Mouse (Mus musculus) heart, embryonic 12.5 days (tissue): ENCODE data around the gene Ccdc62. TPM values are rescaled to one million over a fixed set of nuclear protein-coding genes. Genes with fewer than 3 reads are reported as not detected.

Source experiments
- ATAC-seq: fragments of 200-750 bp; cut with Nextera tagmentation; 2 replicates; pipeline ENCODE4 v1.8.0; 2017; ENCODE audit warnings: moderate TSS enrichment, moderate library complexity; ENCODE audit not compliant: insufficient number of reproducible peaks, low FRiP score
- H3K27ac ChIP-seq: fragments of 300-500 bp; sonication (generic); 2 replicates; pipeline ENCODE4 v1.5.1; 2016; ENCODE audit warnings: mild to moderate bottlenecking, moderate library complexity; ENCODE audit not compliant: poor library complexity, severe bottlenecking
- H3K27me3 ChIP-seq: fragments of 300-500 bp; sonication (generic); replicated peaks from 2 replicates; pipeline ENCODE4 v1.6.1; 2016; ENCODE audit warnings: mild to moderate bottlenecking, moderate library complexity
- H3K36me3 ChIP-seq: fragments of 300-500 bp; sonication (generic); 2 replicates; pipeline ENCODE4 v1.6.1; 2016; ENCODE audit warnings: mild to moderate bottlenecking, moderate library complexity
- H3K4me1 ChIP-seq: fragments of 300-500 bp; sonication (generic); replicated peaks from 2 replicates; pipeline ENCODE4 v1.6.1; 2016; ENCODE audit warnings: mild to moderate bottlenecking
- H3K4me2 ChIP-seq: fragments of 300-500 bp; sonication (generic); 2 replicates; pipeline ENCODE4 v1.6.1; 2016; ENCODE audit warnings: mild to moderate bottlenecking, moderate library complexity
- H3K4me3 ChIP-seq: fragments of 300-500 bp; sonication (generic); 2 replicates; pipeline ENCODE4 v1.5.1; 2016; ENCODE audit warnings: mild to moderate bottlenecking
- H3K9ac ChIP-seq: fragments of 300-500 bp; sonication (generic); 2 replicates; pipeline ENCODE4 v1.6.1; 2016; ENCODE audit warnings: mild to moderate bottlenecking, moderate library complexity
- H3K9me3 ChIP-seq: fragments of 300-500 bp; sonication (generic); replicated peaks from 2 replicates; pipeline ENCODE4 v1.6.1; 2016; ENCODE audit warnings: mild to moderate bottlenecking, moderate library complexity
- WGBS: fragments of 180-500 bp; shearing (Covaris S2); methylation state at CpG from one replicate; pipeline ENCODE4 v1.1.7; 2016; 5-methylcytosine and 5-hydroxymethylcytosine counted together
- polyA plus RNA-seq: library from polyadenylated mRNA; unstranded; fragments of >200 nt; fragmentation: Nextera tagmentation; extraction: Ambion mirVana; gene quantifications from 2 replicates; pipeline ENCODE4 v1.2.1, GENCODE M21; 2016

Ccdc62 gene
- polyA plus RNA-seq, 1 experiment from 2014 or later: 7.1 TPM

DNA sequence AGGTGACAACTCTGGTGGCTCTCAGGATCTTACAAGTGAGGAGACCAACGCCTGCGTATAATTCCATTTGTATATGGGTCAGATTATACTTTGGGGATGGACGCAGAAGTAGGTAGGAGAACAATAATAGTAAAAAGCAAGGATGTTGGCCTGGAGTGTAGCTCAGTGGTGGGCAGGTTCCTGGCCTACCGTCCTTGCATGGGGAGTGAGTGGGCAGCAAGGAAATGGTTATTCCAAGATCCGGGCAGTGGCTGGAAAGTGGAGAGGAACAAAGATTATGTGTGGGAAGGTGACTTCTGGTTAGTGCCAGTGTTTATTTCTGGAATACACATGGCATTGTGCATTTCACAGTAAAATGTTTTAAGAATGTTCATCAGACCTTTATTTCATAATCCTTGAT lies 5.5 kb downstream of the Ccdc62 start:
- H3K4me1 ChIP-seq: peaks cover 13% of the 10 kb centered on the region
- no peaks in the 10 kb centered on the region for H3K27me3 ChIP-seq
- H3K4me3 ChIP-seq: no peak overlapping the region
- no peak overlapping the region for H3K9ac ChIP-seq
- H3K36me3 ChIP-seq: no peaks in the 10 kb centered on the region
- H3K27ac ChIP-seq: no peak overlapping the region
- H3K9me3 ChIP-seq: no peaks in the 10 kb centered on the region
- WGBS: 81% methylated on average over 5 of the region's 5 CpGs
- ATAC-seq: no peak
- H3K4me2 ChIP-seq: no peak overlapping the region

DNA sequence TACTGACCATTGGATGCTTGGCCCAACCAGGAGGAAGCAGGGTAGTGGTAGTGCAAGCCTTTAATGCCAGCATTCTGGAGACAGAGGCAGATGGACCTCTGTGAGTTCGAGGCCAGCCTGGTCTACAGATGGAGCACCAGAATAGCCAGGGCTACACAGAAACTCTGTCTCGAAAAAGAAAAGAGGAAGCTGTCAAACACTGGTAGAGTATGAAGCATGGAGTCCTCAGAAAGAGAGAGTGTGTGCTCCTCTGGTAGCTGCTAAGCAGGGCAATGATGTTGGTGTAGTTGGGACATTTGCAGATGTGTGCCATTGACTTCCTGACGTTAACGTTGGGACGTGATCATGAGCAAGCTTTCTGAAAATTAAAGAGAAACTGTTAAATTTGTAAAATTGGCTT lies 8.0 kb downstream of the Ccdc62 start:
- ATAC-seq: no peak
- H3K4me3 ChIP-seq: no peak overlapping the region
- H3K27me3 ChIP-seq: no peaks in the 10 kb centered on the region
- peaks cover 9% of the 10 kb centered on the region; the same call in 1 of the 2 replicates for H3K4me1 ChIP-seq
- H3K4me2 ChIP-seq: no peak overlapping the region
- H3K9ac ChIP-seq: no peak overlapping the region
- WGBS: 79% methylated on average over 5 of the region's 5 CpGs
- no peaks in the 10 kb centered on the region for H3K36me3 ChIP-seq
- H3K9me3 ChIP-seq: no peaks in the 10 kb centered on the region
- no peak overlapping the region for H3K27ac ChIP-seq

DNA sequence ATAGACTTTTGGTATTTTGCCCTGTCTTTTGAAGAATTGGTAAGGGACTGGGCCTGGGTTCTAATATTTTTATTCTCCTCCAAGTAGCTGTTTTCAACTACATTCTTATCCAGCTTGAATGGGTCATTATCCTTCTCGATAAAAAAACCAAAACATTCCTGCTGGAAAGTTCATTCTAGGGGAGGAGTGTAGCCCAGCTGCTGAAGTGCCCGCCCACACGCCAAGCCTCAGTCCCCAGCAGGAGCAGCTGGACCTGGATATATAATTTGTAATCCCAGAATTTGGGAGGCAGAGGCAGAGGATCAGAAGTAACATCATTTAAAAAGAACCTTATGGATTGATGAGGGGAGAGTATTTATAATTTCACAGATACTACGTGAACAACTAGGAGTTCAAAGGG lies 16.1 kb downstream of the Ccdc62 start:
- no peak overlapping the region for H3K4me3 ChIP-seq
- H3K27me3 ChIP-seq: no peaks in the 10 kb centered on the region
- WGBS: 63% methylated on average over 4 of the region's 4 CpGs
- no peaks in the 10 kb centered on the region for H3K36me3 ChIP-seq
- no peaks in the 10 kb centered on the region for H3K9me3 ChIP-seq
- ATAC-seq: no peak
- no peak overlapping the region for H3K9ac ChIP-seq
- H3K4me1 ChIP-seq: no peaks in the 10 kb centered on the region
- H3K4me2 ChIP-seq: no peak overlapping the region
- H3K27ac ChIP-seq: no peak overlapping the region

DNA sequence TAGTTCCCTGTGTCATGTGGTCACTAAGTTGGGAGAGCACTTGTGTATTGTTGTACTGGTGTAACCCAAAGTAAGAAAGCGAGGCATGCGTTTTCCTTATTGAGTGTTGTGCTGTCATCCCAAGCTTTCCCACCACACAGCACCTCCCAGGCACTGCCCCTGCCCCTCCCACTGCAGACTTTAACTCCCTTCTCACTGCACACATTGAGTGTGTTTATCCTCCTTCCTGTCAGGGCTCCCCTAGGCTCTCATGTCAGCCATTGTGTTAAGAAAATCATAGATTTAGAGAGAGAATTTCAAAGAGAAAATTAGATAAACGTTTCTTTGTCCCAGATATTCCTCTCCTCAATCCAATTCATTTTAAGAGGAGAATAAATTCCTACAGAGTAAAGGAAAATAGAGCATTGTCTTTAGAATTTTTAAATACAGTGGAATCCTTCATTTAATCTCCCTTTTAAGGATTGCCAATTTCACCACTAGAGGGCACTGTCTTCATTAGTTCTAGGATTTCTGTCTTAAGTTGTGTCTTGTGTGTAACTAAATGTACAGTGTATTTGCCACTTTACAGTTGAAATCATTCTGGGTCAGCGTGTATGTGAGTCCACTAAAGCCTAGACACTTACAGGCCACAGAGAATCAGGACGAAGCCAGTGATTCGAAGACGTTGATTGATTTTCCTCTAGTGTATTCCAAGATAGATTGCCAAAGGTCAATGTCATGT lies 16.7 kb downstream of the Ccdc62 start:
- WGBS: 48% methylated on average over 7 of the region's 7 CpGs
- no peak overlapping the region for H3K4me3 ChIP-seq
- H3K27me3 ChIP-seq: no peaks in the 10 kb centered on the region
- no peaks in the 10 kb centered on the region for H3K4me1 ChIP-seq
- H3K4me2 ChIP-seq: no peak overlapping the region
- H3K9me3 ChIP-seq: no peaks in the 10 kb centered on the region
- ATAC-seq: no peak
- H3K9ac ChIP-seq: no peak overlapping the region
- no peaks in the 10 kb centered on the region for H3K36me3 ChIP-seq
- no peak overlapping the region for H3K27ac ChIP-seq

DNA sequence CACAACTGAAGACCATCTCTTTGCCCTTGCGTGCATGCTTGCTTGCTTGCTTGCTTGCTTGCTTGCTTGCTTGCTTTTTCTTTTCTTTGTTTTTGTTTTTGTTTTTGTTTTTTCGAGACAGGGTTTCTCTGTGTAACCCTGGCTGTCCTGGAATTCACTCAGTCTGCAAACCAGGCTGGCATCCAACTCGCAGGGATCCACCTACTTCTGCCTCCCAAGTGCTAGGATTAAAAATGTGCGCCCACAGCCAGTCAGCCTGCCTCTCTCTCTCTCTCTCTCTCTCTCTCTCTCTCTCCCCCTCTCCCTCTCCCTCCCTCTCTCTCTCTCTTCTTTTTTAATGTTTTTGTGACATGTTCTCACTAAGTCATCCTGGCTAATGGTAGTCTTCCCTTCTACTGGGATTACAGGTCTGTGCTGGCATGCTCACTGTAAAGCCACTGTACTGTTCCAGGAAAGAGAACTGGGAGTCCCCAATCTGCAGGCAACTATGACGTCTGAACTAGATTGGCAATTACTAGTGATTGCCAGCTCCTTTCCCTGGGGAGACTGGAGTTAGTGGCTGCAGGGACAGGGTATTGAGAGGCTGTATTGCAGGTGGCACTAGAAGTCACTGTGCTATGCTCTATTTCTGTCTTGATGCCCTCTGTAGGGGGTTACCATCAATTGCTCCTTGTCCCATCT lies 22.0 kb downstream of the Ccdc62 start:
- peaks cover 10% of the 10 kb centered on the region for H3K4me1 ChIP-seq
- H3K9ac ChIP-seq: no peak overlapping the region

DNA sequence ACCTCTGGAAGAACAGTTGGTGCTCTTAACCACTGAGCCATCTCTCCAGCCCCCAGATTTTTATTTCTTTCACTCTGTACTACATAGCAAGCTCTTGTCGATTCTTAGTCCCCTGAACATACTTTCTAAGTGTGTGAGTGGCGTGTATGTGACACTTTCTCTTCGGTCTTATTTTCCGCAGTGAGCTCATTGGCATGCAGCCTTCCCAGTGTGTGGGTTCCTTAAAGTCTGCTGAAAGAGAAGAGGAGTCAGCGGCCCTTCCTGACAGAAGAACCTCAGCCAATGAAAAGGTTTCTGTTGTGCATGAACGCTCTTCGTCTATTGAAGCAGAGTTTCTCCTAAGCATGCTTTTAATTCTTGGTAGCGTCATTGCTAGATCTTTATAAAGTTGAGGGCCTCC lies 26.7 kb downstream of the Ccdc62 start:
- Histone ChIP-seq H3K4me3 (no peak overlapping the region), H3K27ac (no peak overlapping the region), H3K4me1 (peaks cover 10% of the 10 kb centered on the region), H3K9ac (no peak overlapping the region), H3K36me3 (no peaks in the 10 kb centered on the region), H3K4me2 (no peak overlapping the region), H3K27me3 (no peaks in the 10 kb centered on the region), H3K9me3 (no peaks in the 10 kb centered on the region)
- no peak for ATAC-seq
- 85% methylated on average over 8 of the region's 8 CpGs for whole genome bisulfite sequencing

More for the DNA sequence above, 22.0 kb downstream of the Ccdc62 start:
- no peak overlapping the region for H3K4me2 ChIP-seq
- no peak overlapping the region for H3K27ac ChIP-seq
- no peak for ATAC-seq
- 57% methylated on average over 5 of the region's 5 CpGs for WGBS
- H3K4me3 ChIP-seq: no peak overlapping the region
- no peaks in the 10 kb centered on the region for H3K27me3 ChIP-seq
- H3K36me3 ChIP-seq: no peaks in the 10 kb centered on the region
- H3K9me3 ChIP-seq: no peaks in the 10 kb centered on the region

DNA sequence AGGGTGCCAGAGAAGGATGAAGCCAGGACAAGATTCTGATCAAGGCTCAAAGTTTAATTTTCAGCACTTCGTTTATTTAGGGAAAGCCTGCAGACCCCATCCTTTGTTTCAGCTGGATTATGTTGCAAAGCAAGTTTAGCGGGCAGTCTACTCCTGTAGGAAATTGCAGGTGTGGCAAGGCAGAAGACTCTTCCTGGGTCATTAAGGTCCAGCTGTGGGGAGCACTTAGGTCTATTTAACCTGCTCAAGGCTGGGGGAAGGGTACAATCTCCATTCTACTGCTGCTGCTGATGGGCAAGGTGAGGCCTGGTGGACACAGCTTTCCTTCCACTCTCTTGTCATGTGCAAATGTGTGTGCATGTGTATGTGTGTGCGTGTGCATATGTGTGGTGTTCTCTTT lies 28.5 kb downstream of the Ccdc62 start:
- no peak overlapping the region for H3K4me2 ChIP-seq
- H3K9me3 ChIP-seq: no peaks in the 10 kb centered on the region
- no peak overlapping the region for H3K27ac ChIP-seq
- H3K4me1 ChIP-seq: peaks cover 10% of the 10 kb centered on the region
- H3K4me3 ChIP-seq: no peak overlapping the region
- no peaks in the 10 kb centered on the region for H3K36me3 ChIP-seq
- no peaks in the 10 kb centered on the region for H3K27me3 ChIP-seq
- ATAC-seq: no peak
- WGBS: 75% methylated on average over 3 of the region's 3 CpGs
- H3K9ac ChIP-seq: no peak overlapping the region

DNA sequence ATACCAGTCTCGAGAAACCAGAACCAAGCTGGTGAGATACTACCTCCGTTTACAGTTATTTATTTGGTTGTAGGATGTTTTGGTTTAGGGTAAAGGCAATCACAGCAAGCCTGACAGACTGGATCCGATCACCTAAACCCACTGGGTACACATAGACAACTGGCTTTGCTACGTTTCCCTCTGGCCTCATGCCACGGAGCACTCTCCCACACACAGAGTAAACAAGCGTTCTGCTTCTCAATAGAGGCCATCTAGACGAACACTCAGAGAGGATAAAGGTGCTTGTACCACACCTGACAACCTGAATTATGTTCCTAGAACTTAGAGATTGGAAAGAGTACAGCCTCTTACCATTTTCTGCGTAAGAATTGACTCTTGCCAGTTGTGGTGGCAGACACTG lies 29.6 kb downstream of the Ccdc62 start:
- Histone ChIP-seq H3K27me3 (no peaks in the 10 kb centered on the region), H3K36me3 (no peaks in the 10 kb centered on the region), H3K9me3 (no peaks in the 10 kb centered on the region), H3K4me2 (no peak overlapping the region), H3K4me3 (no peak overlapping the region), H3K9ac (no peak overlapping the region), H3K27ac (no peak overlapping the region), H3K4me1 (peaks cover 10% of the 10 kb centered on the region)
- ATAC-seq: no peak
- 76% methylated on average over 8 of the region's 8 CpGs for WGBS

DNA sequence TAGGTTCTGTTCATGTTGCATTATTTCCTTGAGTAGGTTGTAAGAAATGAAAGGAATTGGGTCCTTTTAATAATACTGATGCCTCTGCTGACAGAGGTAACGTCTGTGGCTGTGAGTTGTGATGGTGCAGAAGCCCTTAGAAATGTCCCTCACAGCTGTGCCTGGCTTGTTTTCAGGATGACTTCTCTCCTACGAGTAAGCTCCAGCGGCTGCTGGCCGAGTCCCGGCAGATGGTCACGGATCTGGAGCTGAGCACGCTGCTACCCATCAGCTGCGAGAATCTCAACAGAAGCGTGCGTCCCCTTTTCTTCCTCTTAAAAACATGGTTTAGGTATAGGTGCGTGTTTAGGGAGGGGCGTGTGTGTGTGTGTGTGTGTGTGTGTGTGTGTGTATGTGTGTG lies 30.6 kb downstream of the Ccdc62 start:
- Histone ChIP-seq H3K9ac (no peak overlapping the region), H3K9me3 (no peaks in the 10 kb centered on the region), H3K27me3 (no peaks in the 10 kb centered on the region), H3K4me2 (no peak overlapping the region), H3K4me3 (no peak overlapping the region), H3K36me3 (no peaks in the 10 kb centered on the region), H3K27ac (no peak overlapping the region), H3K4me1 (peaks cover 6% of the 10 kb centered on the region; the same call in 1 of the 2 replicates)
- no peak for ATAC-seq
- WGBS: 79% methylated on average over 12 of the region's 12 CpGs

DNA sequence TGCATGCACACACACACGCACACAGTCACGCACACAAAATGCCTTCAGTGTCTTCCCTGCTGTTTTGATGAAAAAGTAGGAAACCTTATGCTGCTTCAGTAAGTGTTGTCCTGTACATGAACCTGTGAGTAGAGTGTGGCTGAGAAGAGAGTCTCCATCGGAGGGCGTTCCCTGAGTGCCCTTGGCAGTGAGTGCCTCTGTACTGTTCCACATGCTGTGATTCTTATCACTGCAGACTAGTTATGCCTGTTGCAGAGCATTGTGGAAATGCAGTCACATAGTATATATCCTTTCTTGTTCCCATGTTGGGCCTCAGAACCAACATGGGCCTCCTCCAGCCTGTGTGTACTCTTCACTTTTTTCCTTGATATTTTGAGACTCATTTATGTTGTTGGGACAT lies 33.7 kb downstream of the Ccdc62 start:
- ATAC-seq: no peak
- WGBS: 77% methylated on average over 4 of the region's 4 CpGs

DNA sequence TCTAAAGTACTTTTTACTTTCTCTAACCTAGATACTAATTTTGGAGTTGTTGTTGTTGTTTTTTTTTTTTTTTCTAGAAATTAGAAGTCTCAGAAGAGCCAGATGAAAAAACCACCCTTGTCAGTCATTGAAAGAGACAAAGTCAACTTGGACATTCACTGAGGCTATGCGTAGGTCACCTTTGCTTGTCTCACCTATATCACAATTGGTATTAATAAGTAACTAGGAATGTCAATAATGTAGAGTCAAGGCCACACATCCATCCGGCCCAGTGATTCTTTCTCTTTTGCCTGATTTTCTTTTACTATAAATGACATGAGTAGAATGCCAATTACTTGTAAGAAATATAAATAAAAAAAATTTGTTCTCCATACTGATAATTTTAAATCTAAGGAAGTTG lies 36.3 kb downstream of the Ccdc62 start:
- ATAC-seq: no peak

More for the DNA sequence above, 33.7 kb downstream of the Ccdc62 start:
- Histone ChIP-seq H3K4me3 (no peak overlapping the region), H3K9me3 (no peaks in the 10 kb centered on the region), H3K9ac (no peak overlapping the region), H3K27me3 (no peaks in the 10 kb centered on the region), H3K27ac (no peak overlapping the region), H3K4me2 (no peak overlapping the region), H3K4me1 (peaks cover 6% of the 10 kb centered on the region; the same call in 1 of the 2 replicates), H3K36me3 (no peaks in the 10 kb centered on the region)

More for the DNA sequence above, 36.3 kb downstream of the Ccdc62 start:
- no peaks in the 10 kb centered on the region for H3K9me3 ChIP-seq
- 93% methylated on average over 2 of the region's 2 CpGs for whole genome bisulfite sequencing
- H3K27me3 ChIP-seq: 0 out of 2 replicates have a peak, but pooled peaks cover 3% of the 10 kb centered on the region
- H3K4me1 ChIP-seq: peaks cover 6% of the 10 kb centered on the region; the same call in 1 of the 2 replicates
- no peak overlapping the region for H3K9ac ChIP-seq
- H3K36me3 ChIP-seq: no peaks in the 10 kb centered on the region
- no peak overlapping the region for H3K4me3 ChIP-seq
- H3K27ac ChIP-seq: no peak overlapping the region
- H3K4me2 ChIP-seq: no peak overlapping the region
